Mouse (Mus musculus): ENCODE results near the gene Gm49776.

- TF ChIP-seq CTCF (IDR thresholded peaks at IDR 0.05; ENCODE audit: borderline replicate concordance, control insufficient read depth, extremely low read depth, insufficient read depth, low read length, poor library complexity) (no peak), POLR2A (IDR thresholded peaks at IDR 0.05; ENCODE audit: control insufficient read depth, extremely low read depth, insufficient read depth, low read length, poor library complexity) (no peak)
These were observed 7.9 kb downstream of the Gm49776 start for GRCm38 (mm10) chr16:18250231-18250630.
